Mouse (Mus musculus) embryonic fibroblast, embryonic 13.5 days (primary cell): ENCODE results near the gene Cfap100.

Source experiments
- CTCF ChIP-seq: IDR thresholded peaks from 2 replicates; pipeline ENCODE4 v1.5.1; 2011; ENCODE audit warnings: mild to moderate bottlenecking, control low read depth, low read length, moderate library complexity, borderline replicate concordance; ENCODE audit not compliant: insufficient read depth
- POLR2A ChIP-seq: IDR thresholded peaks from 2 replicates; pipeline ENCODE4 v1.6.1; 2011; ENCODE audit warnings: low read depth, mild to moderate bottlenecking, control low read depth, low read length, moderate library complexity

DNA sequence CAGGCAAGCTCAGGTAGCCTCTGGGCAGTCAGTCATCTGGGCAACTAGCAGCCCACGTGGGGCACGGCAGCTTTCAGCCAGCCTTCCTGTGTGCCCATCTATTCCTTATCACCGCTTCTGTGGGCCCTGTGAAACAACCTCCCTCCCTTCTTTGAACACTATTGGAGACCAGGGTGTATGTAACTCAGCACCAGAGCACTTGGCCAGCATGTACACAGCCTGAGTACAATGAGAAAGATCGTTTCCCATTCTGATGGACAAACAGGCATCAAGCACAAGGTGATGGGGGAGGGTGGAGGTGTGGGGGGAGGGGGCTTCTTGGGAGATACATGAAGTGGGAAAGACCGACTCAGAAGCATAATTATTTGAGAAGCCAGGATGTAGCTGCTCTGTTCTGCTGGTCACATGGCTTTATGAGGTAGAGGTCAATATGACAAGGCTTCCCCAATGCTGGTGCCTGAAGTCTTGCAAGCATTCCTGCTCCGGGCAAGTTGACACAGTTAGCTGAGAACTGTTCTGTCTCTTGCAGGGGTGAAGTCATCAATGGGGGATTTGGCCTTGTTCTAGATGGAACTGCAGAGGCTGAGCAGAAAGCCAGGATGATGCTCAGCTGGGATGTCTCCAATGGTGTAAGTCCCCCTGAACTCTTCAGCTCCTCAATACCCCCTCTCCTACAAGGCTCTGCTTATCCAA is 67.5 kb downstream of the Cfap100 start:
- no peak for TF ChIP-seq CTCF
- no peak for TF ChIP-seq POLR2A
